Mouse (Mus musculus): ENCODE results near the gene Padi1.
A peak's percentile ranks its signal among the peaks of the same experiment; 100 is the strongest.

Padi1 gene

GRCm38 (mm10) chr4:140782821-140783220, 62.8 kb downstream of the Padi1 start:
- DNase-seq, result no peak

DNA sequence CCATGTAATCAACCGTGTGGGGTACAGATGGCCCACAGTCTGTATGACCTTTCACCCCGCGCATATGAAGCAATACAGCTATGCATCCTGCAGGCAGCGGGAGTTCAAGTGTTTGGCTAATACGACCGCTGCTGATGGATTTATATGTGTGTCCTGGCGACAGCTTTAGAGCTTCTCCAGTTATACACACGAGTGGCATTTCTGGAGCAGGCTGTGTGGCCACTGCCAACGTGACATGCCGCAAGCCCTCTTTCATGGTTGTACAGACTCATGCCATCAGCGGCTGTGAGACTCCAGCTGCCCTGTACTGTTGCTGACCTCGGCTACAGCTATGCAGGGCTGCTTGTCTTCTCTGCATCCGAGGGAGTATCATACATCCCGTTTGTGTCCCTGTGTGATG, 65.1 kb downstream of the Padi1 start:
- no peak for DNase-seq

GRCm38 (mm10) chr4:140779803-140780397, 65.7 kb downstream of the Padi1 start:
- DNase-seq, result peak; percentile 22 to 29

DNA sequence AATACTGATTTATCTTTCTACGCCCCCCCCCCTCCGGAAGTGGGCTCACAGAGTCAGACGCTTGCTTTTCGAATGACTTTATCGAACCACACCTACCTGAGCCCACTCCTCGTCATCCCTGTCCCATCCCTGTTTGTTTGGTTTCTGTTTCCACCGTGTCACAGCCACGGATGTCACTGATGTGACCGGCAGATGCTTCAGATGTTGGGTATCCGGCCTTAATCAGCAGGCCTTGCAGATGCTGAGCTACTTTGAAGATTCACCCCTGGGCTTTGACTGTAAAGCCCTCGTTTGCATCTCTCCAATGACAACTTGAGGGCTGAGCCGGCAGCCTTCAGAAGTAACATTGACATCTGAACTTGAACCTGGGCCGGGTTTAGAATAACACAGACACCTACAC, 69.0 kb downstream of the Padi1 start:
- no peak for DNase-seq

DNA sequence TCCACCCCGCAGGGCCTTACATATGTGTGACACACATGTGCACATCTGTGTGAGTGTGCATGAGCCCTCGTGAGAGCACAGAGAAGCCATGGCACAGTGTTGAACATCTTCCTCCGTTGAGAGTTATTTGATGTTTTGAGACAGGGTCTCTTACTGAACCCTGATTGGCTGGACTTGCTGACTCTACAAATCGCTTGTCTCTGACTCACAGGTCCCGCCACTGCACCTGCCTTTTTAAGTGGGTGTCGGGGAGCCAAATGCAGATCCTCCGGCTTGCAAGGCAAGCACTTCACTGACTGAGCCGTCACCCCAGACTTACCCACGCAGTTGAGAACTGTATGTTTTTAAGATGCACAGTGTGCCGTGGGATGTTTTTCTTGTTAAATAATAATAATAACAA, 69.7 kb downstream of the Padi1 start:
- DNase-seq, result no peak

- DNase-seq, result no peak
These were observed 70.7 kb downstream of the Padi1 start for GRCm38 (mm10) chr4:140774893-140775292.

- no peak for DNase-seq
These were observed 71.4 kb downstream of the Padi1 start, which contains the start of gene Padi4 for GRCm38 (mm10) chr4:140774025-140774800. TSS of gene Padi4 (minus strand) at chr4:140774236.

- peak; percentile 38 to 57 for DNase-seq
These were observed 74.5 kb downstream of the Padi1 start for GRCm38 (mm10) chr4:140771091-140771490.

DNA sequence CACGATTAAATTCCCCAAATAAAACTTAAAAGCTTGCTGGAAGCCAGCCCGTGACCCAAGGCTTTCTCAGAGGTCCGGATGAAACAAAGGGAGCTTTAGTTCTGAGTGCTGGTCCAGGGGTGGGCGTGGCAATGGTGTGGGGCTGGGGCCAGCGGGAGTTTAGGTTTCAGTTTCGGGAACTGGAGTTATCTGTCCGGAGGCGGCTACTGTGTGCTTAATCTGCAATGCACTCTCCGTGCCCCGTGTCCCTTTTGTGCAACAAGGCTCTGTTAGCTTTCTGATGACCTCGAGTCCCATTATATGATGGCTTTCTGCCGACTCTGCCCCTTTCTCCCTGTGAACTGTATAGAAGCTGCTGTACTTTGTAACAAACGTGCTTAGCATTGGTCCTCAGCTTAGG, 75.1 kb downstream of the Padi1 start:
- peak; percentile 58 to 62 for DNase-seq

- no peak for DNase-seq
These were observed 76.6 kb downstream of the Padi1 start for GRCm38 (mm10) chr4:140768973-140769372.

DNA sequence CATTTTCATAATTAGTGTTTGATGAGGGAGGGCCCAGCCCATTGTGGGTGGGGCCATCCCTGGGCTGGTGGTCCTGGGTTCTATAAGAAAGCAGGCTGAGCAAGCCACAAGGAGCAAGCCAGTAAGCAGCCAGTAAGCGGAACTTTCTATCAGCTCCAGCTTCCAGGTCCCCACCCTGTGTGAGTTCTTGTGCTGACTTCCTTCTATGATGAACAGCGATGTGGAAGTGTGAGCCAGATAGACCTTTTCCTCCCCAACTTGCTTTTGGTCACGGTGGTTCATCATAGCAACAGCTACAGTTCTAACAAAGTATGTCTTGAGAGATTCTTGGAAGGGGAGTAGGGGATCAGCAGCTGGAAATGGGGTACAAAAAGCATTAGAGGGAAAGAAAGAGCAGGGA, 79.6 kb downstream of the Padi1 start:
- DNase-seq, result no peak

DNA sequence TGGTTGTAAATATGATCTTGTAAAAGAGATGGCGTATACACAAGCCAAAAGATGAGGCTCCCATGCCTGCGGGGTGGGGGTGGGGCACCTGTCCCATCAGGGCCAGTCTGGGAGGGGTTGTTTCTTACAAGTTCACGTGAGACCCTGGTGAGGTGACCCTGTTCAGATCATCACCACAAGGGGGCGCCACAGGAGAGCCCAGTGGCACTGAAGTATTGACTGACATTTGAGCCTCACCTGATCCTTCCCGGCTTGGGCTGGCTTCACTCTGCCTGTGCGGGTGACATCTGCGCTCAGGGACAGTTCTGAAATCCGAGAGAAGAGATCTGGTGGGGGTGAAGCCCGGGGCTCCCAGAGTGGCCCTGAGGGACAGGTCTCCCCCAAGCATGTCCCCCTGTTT, 82.4 kb downstream of the Padi1 start:
- peak; percentile 54 to 67 for DNase-seq

Measured in lung, adult 18-20 months (tissue).